Mouse (Mus musculus): ENCODE results near the gene Duox1.
A peak's percentile ranks its signal among the peaks of the same experiment; 100 is the strongest.
"Not testable (repeated sequence)": the region's sequence is repeated elsewhere in the genome, so short reads cannot be mapped to it uniquely, and the experiment has no call there.

Duox1 gene

DNA sequence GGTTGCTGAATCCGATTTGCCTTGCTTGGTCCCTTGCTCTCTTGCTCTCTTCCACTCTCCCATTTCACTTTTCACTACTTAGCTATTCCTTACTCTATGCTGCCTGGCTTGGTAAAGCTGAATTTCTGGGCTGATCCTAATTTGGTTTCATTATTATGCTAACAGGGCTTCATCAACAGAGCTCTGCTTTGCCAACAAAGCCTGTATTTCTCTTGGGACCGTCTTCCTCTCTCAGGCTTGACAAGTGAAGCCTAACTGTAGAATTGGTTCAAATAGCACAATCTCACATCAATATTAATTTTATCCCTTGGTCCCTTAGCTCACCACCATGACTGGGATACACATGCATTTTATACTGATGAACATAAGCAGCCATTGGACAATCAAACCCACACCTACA is 3.9 kb upstream of the Duox1 start:
- no peak for DNase-seq (ENCODE audit: inconsistent age in 2 of 2, low spot score in 1 of 2)

DNA sequence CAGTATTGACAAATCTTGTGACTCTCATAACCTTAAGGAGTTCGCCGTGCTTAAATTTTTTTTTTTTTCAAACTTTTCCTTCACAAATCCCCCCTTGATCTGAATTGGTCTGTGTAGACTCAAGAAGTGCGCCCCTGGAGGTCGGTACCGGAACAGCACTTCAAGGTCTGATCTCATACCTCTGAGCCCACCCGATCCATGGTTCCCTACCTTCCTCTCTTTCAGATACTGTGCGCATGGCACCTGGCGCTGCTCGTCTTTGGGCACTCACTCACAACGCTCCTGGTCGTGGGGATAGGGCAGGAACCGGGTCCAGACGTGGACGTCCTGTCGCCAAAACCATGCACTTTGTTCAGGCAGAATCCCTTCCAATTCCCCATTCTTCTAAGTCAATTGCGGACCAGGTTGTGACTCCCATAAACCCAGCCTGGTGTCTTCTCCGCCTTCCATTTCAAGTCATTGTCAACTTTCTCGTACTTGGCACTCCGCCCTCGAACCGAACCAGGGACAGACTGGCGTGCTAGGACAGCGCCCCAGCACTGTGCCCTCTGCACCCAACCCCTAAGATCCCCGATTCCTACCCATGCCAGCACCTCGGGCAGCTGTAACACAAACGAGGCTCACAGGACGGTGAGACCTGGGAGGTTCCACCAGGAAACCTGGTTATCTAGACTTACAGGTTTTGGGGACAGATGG is 2.6 kb upstream of the Duox1 start:
- DNase-seq (ENCODE audit: inconsistent age in 2 of 2, low spot score in 1 of 2): peak in 1 of 2 experiments; percentile 73

DNA sequence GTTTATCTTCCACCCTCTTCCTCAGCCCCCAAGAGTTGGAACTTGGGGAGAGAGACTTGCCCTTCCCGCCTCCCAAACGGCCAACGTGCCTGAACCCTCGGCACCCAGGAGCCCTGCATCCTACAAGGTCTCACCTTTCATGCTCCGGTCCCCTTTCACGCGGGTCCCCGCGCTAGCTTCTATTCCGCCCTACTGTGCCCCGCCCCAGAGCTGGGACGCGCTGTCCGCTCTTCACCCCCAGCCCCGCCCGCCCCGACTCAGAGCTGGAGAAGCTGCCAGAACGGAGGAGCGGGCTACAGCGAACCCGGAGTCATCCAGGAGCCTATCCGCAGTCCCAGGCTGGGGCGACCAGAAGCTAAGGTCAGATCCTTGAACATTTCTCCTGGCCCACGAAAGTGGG is 1.9 kb upstream of the Duox1 start, which contains the start of gene Duoxa1:
Gene Duoxa1, minus strand, starts transcription at position 195 of the 400 bp plus-strand sequence.
- peak in 1 of 2 experiments; percentile 25 for DNase-seq (ENCODE audit: inconsistent age in 2 of 2, low spot score in 1 of 2)

DNA sequence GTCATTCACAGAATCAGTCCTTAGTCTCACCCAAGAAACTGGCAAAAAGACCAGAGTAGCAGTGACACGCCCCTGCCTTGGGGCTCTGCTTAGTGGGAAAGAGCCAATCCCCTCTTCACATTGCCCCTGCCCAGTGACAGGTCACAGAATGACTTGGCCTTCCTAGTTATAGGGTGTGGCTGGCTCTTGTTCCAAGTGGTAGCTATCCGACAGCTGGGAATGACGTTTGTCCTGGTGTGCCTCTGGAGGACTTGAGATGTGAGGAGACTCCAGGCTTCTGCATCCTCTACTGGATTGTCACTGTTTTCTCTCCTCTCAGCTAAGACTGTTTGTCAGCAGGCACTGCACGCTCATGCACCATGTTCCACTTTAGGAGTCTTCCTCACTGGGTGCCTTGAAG is 1.9 kb downstream of the Duox1 start:
- no peak for DNase-seq (ENCODE audit: inconsistent age in 2 of 2, low spot score in 1 of 2)

DNA sequence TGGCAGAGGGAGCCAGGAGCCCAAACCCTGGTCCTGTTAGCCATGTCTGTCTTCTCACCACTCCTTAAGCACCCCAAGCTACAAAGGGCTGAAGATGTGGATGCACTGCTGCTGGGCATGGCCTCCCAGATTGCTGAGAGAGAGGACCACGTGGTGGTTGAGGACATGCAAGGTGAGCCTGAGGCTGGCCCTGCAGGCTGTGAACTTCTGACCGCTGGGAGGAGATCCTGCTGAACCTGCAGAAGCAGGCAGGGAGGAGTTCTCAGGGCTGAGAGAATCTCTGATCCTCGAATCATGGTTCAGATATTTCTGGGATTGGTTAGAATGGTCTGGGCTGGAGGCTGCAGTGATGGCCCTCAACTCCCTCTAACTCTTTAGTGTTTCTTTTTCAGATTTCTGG is 8.5 kb downstream of the Duox1 start:
- DNase-seq (ENCODE audit: inconsistent age in 2 of 2, low spot score in 1 of 2): no peak

DNA sequence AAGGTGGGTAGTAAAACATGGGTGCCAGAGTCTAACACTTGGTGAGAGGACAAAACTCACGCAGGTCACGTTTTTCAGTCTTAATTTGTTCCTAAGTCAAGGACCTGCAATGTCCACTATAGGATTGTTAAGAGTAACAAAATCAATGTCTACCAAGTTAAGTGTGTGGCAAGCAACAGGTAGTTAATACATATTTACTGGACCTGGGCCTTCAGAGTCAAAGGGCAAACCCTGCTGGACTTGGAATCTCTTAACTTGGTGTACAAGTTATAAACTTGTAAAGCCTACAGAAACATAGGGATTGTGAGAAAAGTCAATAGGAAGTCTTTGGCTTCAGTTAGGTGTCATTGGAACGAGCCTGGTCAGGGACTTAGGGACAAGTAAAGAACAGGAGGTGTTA is 9.1 kb downstream of the Duox1 start:
- no peak for DNase-seq (ENCODE audit: inconsistent age in 2 of 2, low spot score in 1 of 2)

DNA sequence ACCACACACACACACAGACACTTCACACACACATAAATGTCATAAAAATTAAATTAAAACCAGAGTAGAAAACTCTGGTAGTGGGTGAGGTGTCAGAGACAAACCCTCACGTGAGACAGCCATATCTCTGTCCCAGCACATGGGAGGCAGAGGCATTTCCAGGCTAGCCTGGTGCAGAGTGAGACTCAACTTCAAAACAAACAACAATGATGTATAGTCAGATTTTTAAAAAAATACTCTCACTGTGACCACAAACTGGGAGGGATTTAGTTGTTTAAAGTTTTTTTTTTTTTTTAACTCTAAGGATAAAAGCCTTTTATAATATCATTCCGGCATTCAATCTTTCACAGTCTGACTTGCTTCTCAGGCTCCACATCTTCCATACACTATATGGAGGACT is 9.9 kb downstream of the Duox1 start:
- DNase-seq (ENCODE audit: inconsistent age in 2 of 2, low spot score in 1 of 2): no peak

DNA sequence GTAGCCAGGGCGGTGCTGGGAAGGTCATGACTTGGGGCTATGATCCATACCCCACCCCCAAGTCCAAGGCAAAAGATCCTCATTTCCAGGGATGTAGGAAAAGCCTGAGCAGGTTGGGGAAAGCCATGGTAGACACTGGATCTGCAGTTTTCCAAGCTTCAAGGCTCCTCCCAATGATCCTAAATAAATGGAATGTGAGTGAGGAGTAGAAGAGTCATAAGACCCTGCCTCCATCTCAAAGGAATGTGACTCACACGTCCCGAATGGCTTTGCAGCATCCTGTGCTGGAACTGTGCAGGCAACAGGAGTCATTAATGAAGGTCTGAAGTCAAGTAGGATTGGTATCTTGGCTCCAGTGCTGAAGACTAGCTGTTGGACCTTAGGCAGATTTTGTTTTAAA is 12.5 kb downstream of the Duox1 start:
- no peak for DNase-seq (ENCODE audit: inconsistent age in 2 of 2, low spot score in 1 of 2)

DNA sequence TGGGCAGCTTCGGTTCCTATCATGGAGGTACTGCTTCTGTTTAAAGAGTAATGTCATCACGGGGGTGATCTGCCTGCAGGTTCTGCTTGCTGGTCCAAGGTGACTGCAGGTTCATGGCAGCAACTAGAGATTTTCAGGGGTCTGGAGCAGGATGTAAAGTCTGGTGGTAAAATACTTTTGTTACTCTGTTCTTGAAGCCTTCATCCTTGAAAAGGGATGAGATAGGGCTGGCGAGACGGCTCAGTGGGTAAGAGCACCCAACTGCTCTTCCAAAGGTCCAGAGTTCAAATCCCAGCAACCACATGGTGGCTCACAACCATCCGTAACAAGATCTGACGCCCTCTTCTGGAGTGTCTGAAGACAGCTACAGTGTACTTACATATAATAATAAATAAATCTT is 14.8 kb downstream of the Duox1 start:
- DNase-seq (ENCODE audit: inconsistent age in 2 of 2, low spot score in 1 of 2): not testable (repeated sequence)

DNA sequence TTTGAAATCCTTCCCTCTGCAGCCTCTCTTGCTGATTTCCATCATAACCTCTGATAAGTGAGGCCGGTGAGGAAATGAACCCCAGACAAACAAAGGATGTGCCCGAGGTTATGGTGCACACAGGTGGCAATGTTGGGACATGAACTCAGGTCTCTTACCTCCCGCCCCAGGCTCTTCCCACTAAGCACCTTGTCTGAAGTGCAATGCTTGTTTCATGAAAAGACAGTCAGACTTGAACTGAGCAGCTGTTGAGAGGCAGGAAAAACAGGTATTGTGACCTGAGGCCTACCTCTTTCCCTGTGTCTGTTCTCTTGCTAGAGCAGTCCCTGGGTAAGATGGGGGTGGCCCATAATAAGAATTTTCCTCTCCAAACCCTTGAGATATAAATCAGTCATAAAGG is 16.8 kb downstream of the Duox1 start:
- DNase-seq (ENCODE audit: inconsistent age in 2 of 2, low spot score in 1 of 2): no peak

DNA sequence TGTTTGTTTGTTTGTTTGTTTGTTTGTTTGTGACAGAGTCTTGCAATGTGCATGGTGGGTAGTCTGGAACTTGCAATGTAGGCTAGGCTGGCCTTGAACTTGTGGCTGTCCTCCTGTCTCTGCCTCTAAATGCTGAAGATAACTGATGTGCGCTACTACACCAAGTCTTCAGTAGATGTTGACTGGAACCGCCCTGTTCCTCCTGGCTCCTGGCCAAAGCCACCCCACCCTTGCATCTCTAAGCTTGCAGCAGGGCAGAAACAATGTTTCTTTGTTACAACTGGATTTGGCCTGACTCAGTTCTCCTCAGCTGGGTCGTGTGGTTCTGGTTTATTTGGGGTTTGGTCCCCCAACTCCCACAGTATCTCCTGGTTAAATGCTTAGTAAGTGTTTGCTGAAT is 18.7 kb downstream of the Duox1 start:
- DNase-seq (ENCODE audit: inconsistent age in 2 of 2, low spot score in 1 of 2): no peak

DNA sequence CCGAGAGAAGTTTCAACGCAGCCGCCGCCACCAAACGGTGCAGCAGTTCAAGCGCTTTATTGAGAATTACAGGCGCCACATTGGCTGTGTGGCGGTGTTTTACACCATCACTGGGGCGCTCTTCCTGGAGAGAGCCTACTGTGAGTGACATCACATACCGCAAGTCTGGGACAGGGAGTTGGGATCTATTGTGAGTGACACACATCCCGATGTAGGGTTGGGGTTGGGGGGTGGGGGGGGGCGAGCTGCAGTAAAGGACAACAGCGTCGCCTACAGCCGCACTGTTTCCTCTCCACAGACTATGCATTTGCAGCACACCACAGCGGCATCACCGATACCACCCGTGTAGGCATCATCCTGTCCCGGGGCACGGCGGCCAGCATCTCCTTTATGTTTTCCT is 21.8 kb downstream of the Duox1 start:
- no peak for DNase-seq (ENCODE audit: inconsistent age in 2 of 2, low spot score in 1 of 2)

DNA sequence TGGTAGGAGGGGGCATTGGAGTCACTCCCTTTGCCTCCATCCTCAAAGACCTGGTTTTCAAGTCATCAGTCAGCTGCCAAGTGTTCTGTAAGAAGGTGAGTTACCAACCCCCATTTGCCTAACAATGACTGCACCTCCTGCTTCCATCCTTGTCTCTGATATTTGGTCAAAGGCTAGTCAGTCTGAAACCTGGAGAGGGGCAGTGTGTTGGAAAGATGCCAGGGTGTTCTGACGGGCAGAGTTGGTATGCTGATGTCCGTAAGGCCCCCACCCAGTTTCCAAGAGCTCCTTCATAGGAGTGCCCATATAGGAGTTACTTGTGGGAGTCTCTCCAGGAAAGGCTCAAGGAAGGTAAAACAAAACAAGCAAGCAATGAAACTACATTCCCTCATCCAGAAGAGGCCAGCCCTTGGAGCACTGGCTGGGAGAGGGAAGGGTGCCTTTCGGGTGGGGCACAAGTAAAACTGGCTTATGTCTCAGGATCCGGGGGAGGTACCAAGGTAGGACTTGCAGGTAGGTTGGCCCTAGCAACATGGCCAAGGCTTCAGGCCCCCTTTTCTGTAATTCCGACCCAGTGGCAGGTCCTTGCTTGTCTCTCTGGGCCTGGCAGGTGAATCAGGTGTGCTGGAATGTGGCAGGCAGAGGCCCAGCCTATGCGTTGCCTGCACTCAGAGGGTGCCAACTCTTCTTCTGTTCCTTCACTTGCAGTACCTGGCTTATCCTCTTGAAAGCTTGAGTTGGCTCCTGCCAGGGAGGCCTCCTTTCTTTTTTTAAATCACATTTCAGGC is 29.8 kb downstream of the Duox1 start:
- no peak for DNase-seq (ENCODE audit: inconsistent age in 2 of 2, low spot score in 1 of 2)

DNA sequence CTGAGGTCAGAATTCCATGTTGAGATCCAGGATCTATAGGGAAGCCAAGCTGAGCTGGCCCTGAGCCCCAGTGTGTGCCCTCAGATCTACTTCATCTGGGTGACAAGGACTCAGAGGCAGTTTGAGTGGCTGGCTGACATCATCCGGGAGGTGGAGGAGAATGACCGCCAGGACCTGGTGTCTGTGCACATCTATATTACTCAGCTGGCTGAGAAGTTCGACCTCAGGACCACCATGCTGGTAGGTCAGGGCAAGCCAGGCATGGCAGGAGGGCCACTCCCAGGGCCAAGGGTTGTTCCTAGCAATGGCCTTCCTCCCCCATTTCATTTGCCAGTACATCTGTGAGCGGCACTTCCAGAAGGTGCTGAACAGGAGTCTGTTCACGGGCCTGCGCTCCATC is 30.7 kb downstream of the Duox1 start:
- DNase-seq (ENCODE audit: inconsistent age in 2 of 2, low spot score in 1 of 2): not testable (repeated sequence)

DNA sequence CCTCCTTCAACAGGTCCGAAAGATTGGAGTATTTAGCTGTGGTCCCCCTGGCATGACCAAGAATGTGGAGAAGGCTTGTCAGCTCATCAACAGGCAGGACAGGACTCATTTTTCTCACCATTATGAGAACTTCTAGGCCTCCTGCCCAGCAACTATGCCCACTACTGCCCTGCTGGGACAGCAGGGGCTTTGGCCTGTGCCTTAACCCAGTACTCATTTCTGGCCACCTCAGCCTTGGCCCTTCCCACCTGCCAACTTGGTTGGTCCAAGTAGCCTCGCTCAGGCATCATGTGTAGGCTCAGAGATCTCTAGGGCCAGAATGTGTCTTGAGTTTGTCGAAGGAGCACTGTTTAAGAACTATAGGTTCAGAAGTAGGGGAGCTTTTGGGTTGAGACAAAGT is 31.8 kb downstream of the Duox1 start:
- no peak for DNase-seq (ENCODE audit: inconsistent age in 2 of 2, low spot score in 1 of 2)

DNA sequence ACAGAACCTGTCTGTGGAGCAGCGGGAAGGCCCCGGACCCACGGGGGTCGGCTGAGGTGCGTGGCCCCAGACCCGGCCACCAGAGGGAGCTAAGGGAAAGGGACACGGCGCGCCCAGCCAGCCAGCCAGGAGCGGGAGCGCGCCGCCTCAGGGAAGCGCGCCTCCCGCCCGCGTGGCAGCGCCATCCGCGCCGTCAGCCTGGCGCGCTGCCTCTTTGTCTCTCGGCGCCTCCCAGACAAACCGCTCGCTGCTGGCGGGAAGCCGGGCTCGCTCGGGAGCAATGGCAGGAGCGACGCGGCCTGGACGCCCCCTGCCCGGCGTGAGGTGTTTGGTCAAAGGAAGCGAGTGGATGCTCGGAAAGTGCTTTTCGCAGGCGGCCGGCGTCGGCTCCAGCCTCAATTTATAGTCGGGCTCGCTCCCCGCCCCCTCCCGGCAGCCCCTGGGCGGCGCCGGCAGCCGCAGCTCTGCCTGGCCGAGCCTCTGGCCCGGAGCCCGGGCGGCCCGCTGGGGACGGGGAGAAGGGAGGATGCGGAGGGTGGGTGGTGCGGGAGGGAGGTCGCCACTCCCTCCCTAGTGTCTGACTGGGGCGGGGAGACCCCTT is 33.2 kb downstream of the Duox1 start:
- peak; percentile 90 to 96 for DNase-seq (ENCODE audit: inconsistent age in 2 of 2, low spot score in 1 of 2)

DNA sequence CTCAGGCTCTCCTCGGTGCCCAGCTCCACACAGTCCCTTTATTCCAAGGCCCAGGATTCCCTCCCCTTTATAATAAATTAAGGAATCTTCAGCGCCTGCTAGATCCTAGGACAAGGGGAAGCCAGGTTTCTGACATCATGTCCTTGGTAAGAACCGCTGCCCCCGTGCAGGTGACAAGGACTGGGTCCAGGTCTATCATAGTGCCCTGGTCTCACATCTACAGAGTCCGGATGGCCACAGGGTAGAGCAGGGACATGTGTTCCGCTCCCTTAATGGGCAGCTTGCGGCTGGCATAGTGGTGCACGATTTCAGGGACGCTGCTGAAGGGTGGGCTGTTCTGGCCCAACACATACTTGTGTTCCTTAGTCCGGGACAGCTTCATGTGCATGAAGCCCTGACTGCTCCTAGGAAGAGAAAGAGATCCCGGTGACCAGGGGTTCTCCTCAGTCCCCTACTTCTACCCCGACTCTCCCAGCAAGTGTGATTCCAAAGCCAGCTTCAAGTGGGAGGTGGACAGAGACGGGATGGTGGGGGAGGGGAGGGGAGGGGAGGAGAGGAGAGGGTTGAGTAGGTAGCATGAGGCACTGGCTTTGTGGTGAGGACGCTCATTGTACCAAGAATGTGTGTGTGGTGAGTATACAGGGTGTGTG is 33.8 kb downstream of the Duox1 start:
- DNase-seq (ENCODE audit: inconsistent age in 2 of 2, low spot score in 1 of 2): no peak

DNA sequence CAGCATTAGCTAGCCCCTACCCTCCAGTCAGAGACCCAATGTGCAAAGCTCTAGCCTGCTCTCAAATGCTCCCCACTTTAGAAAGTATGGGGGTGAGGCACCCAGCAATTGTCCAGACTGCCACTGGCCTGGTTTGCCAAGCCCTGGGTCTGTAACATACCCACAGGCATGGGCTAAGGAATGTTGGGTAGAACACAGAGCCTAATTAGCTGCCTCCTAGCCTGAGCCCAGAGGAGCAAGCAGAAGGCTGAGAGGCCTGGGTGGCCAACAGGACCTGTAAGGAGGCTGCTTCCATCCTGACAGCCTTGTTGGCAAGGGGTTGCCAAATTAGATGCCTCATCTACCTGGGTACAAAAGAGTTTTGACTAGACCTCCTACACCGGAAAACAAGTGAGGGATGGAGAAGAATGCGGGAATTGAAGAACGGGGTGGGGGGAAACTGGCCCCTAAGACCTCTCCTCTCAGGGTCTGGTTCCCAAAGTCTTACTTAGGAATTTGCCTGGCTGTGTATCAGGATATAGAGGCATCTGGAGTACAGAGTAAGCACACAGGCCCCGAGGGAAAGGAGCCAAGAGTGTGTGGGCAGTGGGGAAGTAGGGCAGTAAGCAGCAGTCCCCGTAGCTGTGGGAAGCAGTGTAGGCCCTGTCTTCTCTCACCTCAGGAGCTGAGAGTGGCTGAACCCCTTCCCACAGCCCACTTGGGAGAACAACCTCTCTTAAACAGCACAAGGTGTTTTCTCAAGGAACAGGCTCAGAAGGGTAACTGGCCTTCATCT is 35.9 kb downstream of the Duox1 start:
- no peak for DNase-seq (ENCODE audit: inconsistent age in 2 of 2, low spot score in 1 of 2)

DNA sequence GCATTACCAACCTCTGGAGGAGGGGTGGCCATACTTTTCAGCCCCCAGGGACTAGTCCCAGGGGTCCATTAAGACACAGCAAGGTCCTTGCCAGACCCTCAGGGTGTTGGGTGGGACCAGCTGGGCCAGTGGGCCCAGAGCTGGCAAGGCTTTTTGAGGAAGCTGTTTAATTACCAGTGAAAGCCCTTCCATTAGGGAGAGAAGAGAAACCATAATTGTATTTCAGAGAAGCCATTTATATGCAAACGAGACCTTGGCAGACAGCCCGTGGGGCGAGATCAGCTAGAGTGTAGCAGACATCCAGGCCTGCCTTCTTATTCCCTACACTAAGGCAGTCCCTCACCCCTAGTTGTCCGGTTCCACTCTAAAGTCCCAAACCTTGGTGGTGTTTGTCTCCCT is 36.5 kb downstream of the Duox1 start:
- DNase-seq (ENCODE audit: inconsistent age in 2 of 2, low spot score in 1 of 2): peak in 1 of 2 experiments; percentile 65

DNA sequence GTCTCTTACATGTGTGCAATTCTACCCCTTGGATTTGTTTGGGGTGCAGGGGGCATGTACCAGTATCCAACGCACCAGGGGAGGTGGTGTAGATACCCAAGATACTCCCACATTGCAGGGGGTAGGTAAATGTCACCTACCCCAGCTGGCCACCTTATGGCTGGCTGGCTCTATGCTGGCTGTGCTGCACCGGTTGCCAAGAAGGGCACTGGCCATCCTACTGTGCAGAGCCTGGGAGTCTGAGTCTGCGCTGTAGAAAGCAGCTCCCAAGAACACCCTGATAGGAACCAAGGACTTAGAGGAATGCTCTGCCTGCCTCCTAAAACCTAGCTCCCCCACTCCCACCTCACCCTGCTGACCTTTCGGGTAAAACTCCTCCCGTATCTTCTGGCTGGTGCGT is 37.5 kb downstream of the Duox1 start:
- no peak for DNase-seq (ENCODE audit: inconsistent age in 2 of 2, low spot score in 1 of 2)

DNA sequence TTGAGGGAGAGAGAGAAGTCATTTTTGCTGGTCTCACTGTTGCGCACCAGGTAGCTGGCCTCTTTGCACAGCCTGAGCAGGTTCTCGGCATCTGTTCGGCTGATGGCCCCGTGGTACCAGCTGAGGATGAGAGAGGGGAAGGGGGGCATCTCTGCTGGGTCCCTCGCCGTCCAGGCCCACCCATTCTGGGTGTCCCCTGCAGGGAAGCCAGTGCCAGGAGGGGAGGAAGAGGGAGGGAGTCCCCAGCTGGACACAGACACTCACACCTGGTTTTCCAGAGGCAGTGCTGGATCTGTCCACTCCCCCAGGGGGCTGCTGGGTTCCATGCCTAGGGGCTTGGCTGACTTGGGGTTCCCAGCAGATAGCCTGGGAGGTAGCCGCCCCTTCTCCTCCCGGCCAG is 38.3 kb downstream of the Duox1 start:
- no peak for DNase-seq (ENCODE audit: inconsistent age in 2 of 2, low spot score in 1 of 2)
